19 mouse cellular contexts compared by ENCODE assay signal in the genomic region with DNA sequence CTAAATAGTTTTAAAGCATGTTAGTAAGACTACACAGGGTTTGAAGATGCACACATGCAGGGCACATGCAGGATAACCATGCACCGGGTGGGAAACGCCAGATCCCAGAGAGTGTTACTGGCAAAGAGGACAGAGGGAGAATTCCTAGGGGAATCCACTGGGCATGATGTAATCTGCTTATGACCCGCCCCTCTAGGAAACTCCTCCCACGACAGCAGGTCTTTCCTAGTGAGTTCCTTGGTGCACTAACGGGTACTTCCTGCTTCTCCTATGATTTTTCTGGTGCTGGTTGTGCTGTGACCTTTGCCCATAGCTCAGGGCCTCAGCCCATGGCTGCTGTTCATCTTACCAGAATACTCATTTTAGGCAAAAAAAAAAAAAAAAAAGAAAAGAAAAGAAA. TPM values are rescaled to one million over a fixed set of nuclear protein-coding genes. Genes with fewer than 3 reads are reported as not detected.
DNase-seq lines count a peak whose midpoint lies in the region; ATAC-seq lines count a peak whose summit lies in the region.
"Had no signal": no experiment of that assay in that cellular context is flagged by ENCODE, and none has a peak within 500 bp of the region (broad histone marks: within the 10 kb centered on the region; RNA-seq: fewer than 3 reads in every experiment).

No protein-coding gene starts in this region.

- WGBS in intestine, embryonic 16.5 days: 49% methylated on average over 5 of the region's 5 CpGs

- no peak overlapping the region for H3K4me3 ChIP-seq in intestine, embryonic 16.5 days (ENCODE audit: low read length)
- H3K4me3 ChIP-seq: midbrain, embryonic 13.5 days had no signal

- peak; percentile 84 for ATAC-seq in intestine, embryonic 16.5 days
- no peak for ATAC-seq in inflammation-experienced regulatory T-cells, adult 6 months
- ATAC-seq in erythroblast, adult 5-6 weeks (replicated peaks; ENCODE audit: low FRiP score, poor library complexity, severe bottlenecking): no peak
- ATAC-seq: activated CD4-positive, CD25-positive, alpha-beta regulatory T cell, adult 4 months; midbrain, embryonic 13.5 days had no signal

- H3K9me3 ChIP-seq in intestine, embryonic 16.5 days (ENCODE audit: control insufficient read depth, low read length): no peaks in the 10 kb centered on the region
- H3K9me3 ChIP-seq: G1E; midbrain, embryonic 13.5 days had no signal

- H3K36me3 ChIP-seq in intestine, embryonic 16.5 days (ENCODE audit: control insufficient read depth, insufficient read depth, low read length): no peaks in the 10 kb centered on the region
- H3K36me3 ChIP-seq: midbrain, embryonic 13.5 days had no signal

- H3K27ac ChIP-seq in intestine, embryonic 16.5 days (ENCODE audit: low read length): no peak overlapping the region
- H3K27ac ChIP-seq: midbrain, embryonic 13.5 days had no signal

- intact Hi-C loops in left cerebral cortex, postnatal 4 days (cut with DNase I): loop anchor here (10.0 kb wide), 1 partner anchor 99 kb away; no protein-coding TSS in a partner anchor

- H3K4me1 ChIP-seq in intestine, embryonic 16.5 days (ENCODE audit: control insufficient read depth, insufficient read depth, low read length): peaks cover 21% of the 10 kb centered on the region
- H3K4me1 ChIP-seq: midbrain, embryonic 13.5 days had no signal

- H3K27me3 ChIP-seq in intestine, embryonic 16.5 days (replicated peaks; ENCODE audit: control insufficient read depth, insufficient read depth, low read length): no peaks in the 10 kb centered on the region
- H3K27me3 ChIP-seq: midbrain, embryonic 13.5 days had no signal

- no peak overlapping the region for H3K4me2 ChIP-seq in intestine, embryonic 16.5 days (ENCODE audit: low read depth, low read length)
- H3K4me2 ChIP-seq: midbrain, embryonic 13.5 days had no signal

- H3K9ac ChIP-seq in intestine, embryonic 16.5 days (ENCODE audit: low read depth, low read length): no peak overlapping the region
- H3K9ac ChIP-seq: midbrain, embryonic 13.5 days had no signal

- DNase-seq in adrenal gland, postnatal 14 days: peak; percentile 59
- DNase-seq in adrenal gland, postnatal 4 days (ENCODE audit: low spot score in 2 of 2): no peak
- peak; percentile 35 for DNase-seq in left cerebral cortex, postnatal 4 days
- DNase-seq in left cerebral cortex, adult 9 months (ENCODE audit: low spot score in 2 of 2): no peak
- DNase-seq in retina, postnatal 1 day: peak; percentile 48
- DNase-seq: B cell, adult 2 months; heart, adult 11 months; heart, postnatal 10 days; spleen, adult 18-20 months had no signal

RNA-seq across cellular contexts. Expression of a gene that starts 12.0 kb away (rescaled TPM):
- total RNA-seq in adrenal gland, postnatal 14 days (2021): not detected in 2 replicates
- not detected for total RNA-seq in adrenal gland, postnatal 4 days (2021)
- total RNA-seq in left cerebral cortex, postnatal 4 days (2021): not detected
- polyA plus RNA-seq in intestine, embryonic 16.5 days (2015; fragmentation: Nextera tagmentation; extraction: Ambion mirVana): not detected in 2 replicates
- polyA plus RNA-seq in inflammation-experienced regulatory T-cells, adult 6 months (2017; shearing (Covaris generic)): not detected
- total RNA-seq in erythroblast, adult 5-6 weeks (2015; ENCODE audit: low replicate concordance): not detected in 2 replicates
- not detected in 2 replicates for total RNA-seq in erythroblast, adult 5-6 weeks (2017; ENCODE audit: low replicate concordance)
- total RNA-seq: G1E; heart, postnatal 10 days; layer of hippocampus, postnatal 25 days had no signal
- polyA plus RNA-seq: activated CD4-positive, CD25-positive, alpha-beta regulatory T cell, adult 4 months; G1E; limb, embryonic 14.5 days; lung, embryonic 16.5 days; midbrain, embryonic 13.5 days; testis, adult 2 months had no signal

RNA-seq across cellular contexts. Expression of a gene that starts 12.6 kb away (rescaled TPM):
- 33.6 and 36.5 TPM in 2 replicates for total RNA-seq in adrenal gland, postnatal 14 days (2021)
- 10 to 100 TPM; 36.3 to 43.3 TPM for total RNA-seq in adrenal gland, postnatal 4 days (2021)
- 10 to 100 TPM; 64.7 to 70.4 TPM for total RNA-seq in left cerebral cortex, postnatal 4 days (2021)
- polyA plus RNA-seq in intestine, embryonic 16.5 days (2015; fragmentation: Nextera tagmentation; extraction: Ambion mirVana): 75.3 and 77.5 TPM in 2 replicates
- 10 to 100 TPM; 20.2 to 36.2 (median 30.8) TPM for polyA plus RNA-seq in inflammation-experienced regulatory T-cells, adult 6 months (2017; shearing (Covaris generic))
- 10.0 and 19.2 TPM in 2 replicates for total RNA-seq in erythroblast, adult 5-6 weeks (2015; ENCODE audit: low replicate concordance)
- total RNA-seq in erythroblast, adult 5-6 weeks (2017; ENCODE audit: low replicate concordance): 9.2 and 16.2 TPM in 2 replicates

Comparison
In these comparisons a context has a peak if more than half of its experiments do, and no peak if none do; other contexts are left out.
1. DNase-seq: peak in adrenal gland, postnatal 14 days (single experiment), left cerebral cortex, postnatal 4 days (single experiment) and retina, postnatal 1 day (single experiment); none in adrenal gland, postnatal 4 days (0 of 2) and left cerebral cortex, adult 9 months (0 of 2).